Mouse (Mus musculus): ENCODE measurements around the gene Ntrk2. TPM values are rescaled to one million over a fixed set of nuclear protein-coding genes. Genes with fewer than 3 reads are reported as not detected.
A peak's percentile ranks its signal among the peaks of the same experiment; 100 is the strongest.

The Ntrk2 gene
- polyA plus RNA-seq, 1 experiment from 2014 or later, result 13.4 TPM

- Histone ChIP-seq H3K27ac (no peak overlapping the region), H3K36me3 (no peaks in the 10 kb centered on the region), H3K27me3 (no peaks in the 10 kb centered on the region), H3K9ac (no peak overlapping the region), H3K4me2 (replicated peaks) (no peak overlapping the region), H3K4me1 (peaks cover 15% of the 10 kb centered on the region), H3K4me3 (no peak overlapping the region), H3K9me3 (no peaks in the 10 kb centered on the region)
- ATAC-seq (ENCODE audit: low FRiP score, low read depth), result no peak
- 45% methylated on average over 11 of the region's 11 CpGs for WGBS
Observed at GRCm38 (mm10) chr13:58958171-58958904, 152.0 kb downstream of the Ntrk2 start.

DNA sequence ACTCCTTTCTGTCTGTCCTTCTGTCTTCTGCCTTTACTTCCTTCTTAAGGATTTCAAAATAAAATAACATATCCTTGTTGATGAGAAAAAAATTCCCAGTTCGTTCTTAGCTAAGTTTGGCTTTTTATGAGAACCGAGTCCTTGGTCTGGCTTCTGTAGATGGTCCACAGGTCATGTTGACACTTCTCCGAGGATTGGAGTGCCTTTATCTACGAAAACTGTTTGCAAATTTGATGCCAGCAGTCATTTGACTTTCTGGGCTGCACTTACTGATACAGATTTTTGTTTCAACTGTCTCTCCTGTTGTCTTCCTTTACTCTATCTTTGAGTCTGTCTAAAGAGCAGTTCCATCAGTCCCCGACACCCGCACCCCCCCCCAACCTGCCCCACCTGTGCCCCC lies 154.0 kb downstream of the Ntrk2 start:
- Histone ChIP-seq H3K4me3 (no peak overlapping the region), H3K9ac (no peak overlapping the region), H3K27me3 (no peaks in the 10 kb centered on the region), H3K27ac (no peak overlapping the region), H3K36me3 (no peaks in the 10 kb centered on the region), H3K4me1 (peaks cover 21% of the 10 kb centered on the region), H3K9me3 (no peaks in the 10 kb centered on the region), H3K4me2 (replicated peaks) (no peak overlapping the region)
- WGBS, result 89% methylated on average over 6 of the region's 6 CpGs
- ATAC-seq (ENCODE audit: low FRiP score, low read depth), result no peak

DNA sequence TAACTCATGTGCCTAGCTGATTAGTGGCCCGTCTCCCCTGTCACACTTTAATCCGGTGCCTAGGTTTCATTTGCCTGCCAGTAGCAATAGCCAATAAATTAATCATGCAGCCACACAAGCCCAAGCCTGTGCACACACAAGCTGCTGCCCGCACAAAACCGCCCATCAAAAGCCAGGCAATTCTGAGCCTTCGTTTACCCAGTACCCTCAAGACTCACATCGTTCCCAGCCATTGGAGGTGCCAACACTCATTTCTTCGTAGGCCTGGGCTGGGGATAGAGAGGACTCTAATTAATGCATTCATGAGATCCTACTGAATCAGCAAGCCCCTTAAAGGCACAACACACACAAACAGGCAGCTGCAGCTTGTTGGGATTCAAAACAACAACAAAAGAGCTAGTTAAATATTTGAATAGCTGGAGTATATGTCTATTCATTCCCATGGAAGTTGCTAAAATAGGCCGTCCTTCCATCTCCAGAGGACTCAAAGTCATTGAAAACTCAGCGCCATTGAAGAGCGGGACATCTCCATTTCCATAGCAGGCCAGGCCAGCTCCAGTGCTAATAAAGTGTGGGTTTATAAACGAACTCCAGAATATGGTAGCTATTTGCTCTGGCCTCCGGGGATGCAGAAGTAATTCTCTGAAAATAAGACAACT lies 158.5 kb downstream of the Ntrk2 start:
- Histone ChIP-seq H3K4me3 (no peak overlapping the region), H3K4me2 (replicated peaks) (no peak overlapping the region), H3K9ac (no peak overlapping the region), H3K36me3 (no peaks in the 10 kb centered on the region), H3K27ac (no peak overlapping the region), H3K4me1 (peaks cover 6% of the 10 kb centered on the region), H3K9me3 (no peaks in the 10 kb centered on the region), H3K27me3 (no peaks in the 10 kb centered on the region)
- ATAC-seq (ENCODE audit: low FRiP score, low read depth), result no peak
- WGBS, result 47% methylated on average over 12 of the region's 12 CpGs

- ATAC-seq (ENCODE audit: low FRiP score, low read depth), result no peak
- H3K4me2 ChIP-seq (replicated peaks), result no peak overlapping the region
- 99% methylated on average over 3 of the region's 3 CpGs for WGBS
- H3K4me1 ChIP-seq, result peaks cover 7% of the 10 kb centered on the region
- no peak overlapping the region for H3K9ac ChIP-seq
- H3K36me3 ChIP-seq, result no peaks in the 10 kb centered on the region
- no peaks in the 10 kb centered on the region for H3K9me3 ChIP-seq
- H3K27me3 ChIP-seq, result no peaks in the 10 kb centered on the region
- H3K4me3 ChIP-seq, result no peak overlapping the region
- H3K27ac ChIP-seq, result no peak overlapping the region
Observed at GRCm38 (mm10) chr13:58965826-58966225, 159.5 kb downstream of the Ntrk2 start.

GRCm38 (mm10) chr13:58966466-58966865 lies 160.1 kb downstream of the Ntrk2 start:
- Histone ChIP-seq H3K9ac (no peak overlapping the region), H3K9me3 (no peaks in the 10 kb centered on the region), H3K27ac (no peak overlapping the region), H3K4me1 (peaks cover 14% of the 10 kb centered on the region), H3K4me3 (no peak overlapping the region), H3K4me2 (replicated peaks) (no peak overlapping the region), H3K36me3 (no peaks in the 10 kb centered on the region), H3K27me3 (no peaks in the 10 kb centered on the region)
- no peak for ATAC-seq (ENCODE audit: low FRiP score, low read depth)
- WGBS, result 84% methylated on average over 3 of the region's 3 CpGs

DNA sequence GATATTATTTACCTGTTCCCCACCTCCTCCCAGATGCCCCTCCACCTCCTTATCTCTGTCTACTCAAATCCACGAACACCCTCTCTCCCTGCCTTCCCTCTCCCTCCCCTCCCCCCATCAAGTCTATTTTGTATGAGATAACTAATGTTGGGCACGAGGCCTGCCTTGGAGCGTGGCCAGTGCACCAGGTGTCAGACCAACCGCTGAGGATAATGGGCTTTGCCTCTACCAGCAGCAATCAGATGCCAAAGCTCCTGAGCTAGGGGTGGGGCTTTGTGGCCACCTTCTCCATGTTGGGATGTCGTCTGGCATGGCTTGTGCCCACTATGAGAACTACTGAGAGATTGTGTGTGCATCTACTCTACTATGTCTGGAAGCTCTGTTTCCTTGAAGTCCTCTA lies 161.8 kb downstream of the Ntrk2 start:
- no peaks in the 10 kb centered on the region for H3K36me3 ChIP-seq
- WGBS, result 69% methylated on average over 5 of the region's 5 CpGs
- H3K9me3 ChIP-seq, result no peaks in the 10 kb centered on the region
- H3K9ac ChIP-seq, result no peak overlapping the region
- no peaks in the 10 kb centered on the region for H3K27me3 ChIP-seq
- H3K27ac ChIP-seq, result no peak overlapping the region
- no peak overlapping the region for H3K4me3 ChIP-seq
- no peak for ATAC-seq (ENCODE audit: low FRiP score, low read depth)
- H3K4me2 ChIP-seq (replicated peaks), result no peak overlapping the region
- peaks cover 25% of the 10 kb centered on the region for H3K4me1 ChIP-seq

DNA sequence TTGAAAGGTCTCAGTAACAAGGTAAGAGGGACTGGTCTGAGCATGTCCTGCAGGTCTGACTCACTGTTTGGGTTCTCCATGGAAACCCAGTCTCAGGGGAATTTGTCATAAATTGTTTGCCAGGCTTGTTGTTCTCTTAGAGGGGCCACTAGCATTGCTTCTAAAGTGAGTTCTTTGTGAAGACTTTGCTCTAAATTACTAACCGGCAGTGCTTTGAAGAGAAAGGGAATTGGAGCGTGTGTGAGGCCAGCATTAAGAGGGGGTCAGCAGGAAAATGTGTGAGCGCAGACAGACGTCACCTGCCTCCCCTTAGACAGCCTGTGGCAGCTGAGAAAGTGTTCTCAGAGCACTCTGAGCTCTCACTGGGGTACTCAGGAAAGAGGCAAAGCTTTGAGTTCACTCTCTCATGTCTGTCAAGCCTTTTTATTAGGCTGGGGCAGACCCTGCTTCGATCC lies 165.1 kb downstream of the Ntrk2 start:
- Histone ChIP-seq H3K27ac (peak overlapping the region; percentile 69; the same call in 1 of the 2 replicates), H3K9ac (0 out of 2 replicates have a peak overlapping the region, but pooled peaks have one; percentile 13)
- peak; percentile 61 for ATAC-seq (ENCODE audit: low FRiP score, low read depth)

DNA sequence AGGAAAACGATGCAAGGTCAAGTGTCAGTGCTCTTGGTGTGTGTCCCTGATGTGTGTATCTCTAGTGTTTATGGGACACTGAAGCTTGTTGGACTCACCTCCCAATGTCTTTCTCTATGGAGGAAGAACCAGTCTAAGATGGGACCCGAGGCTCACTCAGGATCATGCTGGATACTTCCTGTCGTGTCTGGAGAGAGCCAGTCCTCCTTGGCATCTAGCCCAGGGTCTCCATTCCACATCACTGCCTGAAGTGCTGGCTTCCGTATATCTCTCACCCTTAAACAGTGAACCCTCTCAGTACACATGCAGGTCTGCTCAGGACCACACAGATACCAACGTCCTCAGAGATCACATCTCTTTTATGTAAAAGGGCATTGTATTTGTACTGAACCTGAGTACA lies 166.1 kb downstream of the Ntrk2 start:
- no peaks in the 10 kb centered on the region for H3K36me3 ChIP-seq
- H3K27me3 ChIP-seq, result no peaks in the 10 kb centered on the region
- 53% methylated on average over 5 of the region's 5 CpGs for WGBS
- no peaks in the 10 kb centered on the region; the same call in 1 of the 2 replicates for H3K9me3 ChIP-seq
- no peak overlapping the region for H3K4me3 ChIP-seq
- peaks cover 34% of the 10 kb centered on the region for H3K4me1 ChIP-seq
- no peak overlapping the region for H3K9ac ChIP-seq
- peak overlapping the region; percentile 48; the same call in 1 of the 2 replicates for H3K27ac ChIP-seq
- no peak for ATAC-seq (ENCODE audit: low FRiP score, low read depth)
- no peak overlapping the region for H3K4me2 ChIP-seq (replicated peaks)

More for the DNA sequence above, 165.1 kb downstream of the Ntrk2 start:
- Histone ChIP-seq H3K9me3 (no peaks in the 10 kb centered on the region; the same call in 1 of the 2 replicates), H3K27me3 (no peaks in the 10 kb centered on the region), H3K4me1 (peaks cover 30% of the 10 kb centered on the region), H3K4me2 (replicated peaks) (peak overlapping the region; percentile 21; the same call in 1 of the 2 replicates), H3K4me3 (no peak overlapping the region), H3K36me3 (no peaks in the 10 kb centered on the region)
- WGBS, result 7% methylated on average over 5 of the region's 5 CpGs

- Histone ChIP-seq H3K36me3 (no peaks in the 10 kb centered on the region), H3K9ac (no peak overlapping the region), H3K4me3 (no peak overlapping the region), H3K27me3 (no peaks in the 10 kb centered on the region), H3K9me3 (no peaks in the 10 kb centered on the region), H3K4me1 (peaks cover 12% of the 10 kb centered on the region), H3K27ac (no peak overlapping the region), H3K4me2 (replicated peaks) (no peak overlapping the region)
- 68% methylated on average over 5 of the region's 5 CpGs for WGBS
- ATAC-seq (ENCODE audit: low FRiP score, low read depth), result no peak
Observed at GRCm38 (mm10) chr13:58996447-58996846, 190.1 kb downstream of the Ntrk2 start.

GRCm38 (mm10) chr13:58997763-58998162 lies 191.4 kb downstream of the Ntrk2 start:
- no peaks in the 10 kb centered on the region for H3K27me3 ChIP-seq
- no peak overlapping the region for H3K4me2 ChIP-seq (replicated peaks)
- no peaks in the 10 kb centered on the region for H3K36me3 ChIP-seq
- no peak overlapping the region for H3K27ac ChIP-seq
- ATAC-seq (ENCODE audit: low FRiP score, low read depth), result no peak
- H3K4me1 ChIP-seq, result peaks cover 12% of the 10 kb centered on the region
- WGBS, result 90% methylated on average over 2 of the region's 2 CpGs
- H3K9me3 ChIP-seq, result no peaks in the 10 kb centered on the region
- H3K4me3 ChIP-seq, result no peak overlapping the region
- H3K9ac ChIP-seq, result no peak overlapping the region

- no peaks in the 10 kb centered on the region for H3K36me3 ChIP-seq
- no peaks in the 10 kb centered on the region for H3K9me3 ChIP-seq
- no peak overlapping the region for H3K27ac ChIP-seq
- H3K4me3 ChIP-seq, result no peak overlapping the region
- peaks cover 16% of the 10 kb centered on the region for H3K4me1 ChIP-seq
- no peaks in the 10 kb centered on the region for H3K27me3 ChIP-seq
- WGBS, result 30% methylated on average over 11 of the region's 11 CpGs
- H3K4me2 ChIP-seq (replicated peaks), result peak overlapping the region; percentile 35
- no peak for ATAC-seq (ENCODE audit: low FRiP score, low read depth)
- H3K9ac ChIP-seq, result no peak overlapping the region
Observed at GRCm38 (mm10) chr13:58999373-59000053, 193.1 kb downstream of the Ntrk2 start.
